Mouse (Mus musculus) intestine, embryonic 15.5 days (tissue): ENCODE results near the gene Ctnnd1. TPM values are rescaled to one million over a fixed set of nuclear protein-coding genes. Genes with fewer than 3 reads are reported as not detected.

Experiments used
- ATAC-seq: fragments of 200-750 bp; cut with Nextera tagmentation; 2 replicates; pipeline ENCODE4 v1.8.0; 2017; ENCODE audit warnings: moderate TSS enrichment, moderate library complexity
- H3K27ac ChIP-seq: fragments of 300-500 bp; sonication (generic); 2 replicates; pipeline ENCODE4 v1.5.1; 2015; ENCODE audit warnings: mild to moderate bottlenecking, inconsistent platforms
- H3K27me3 ChIP-seq: fragments of 300-500 bp; sonication (generic); replicated peaks from 2 replicates; pipeline ENCODE4 v1.6.1; 2015; ENCODE audit warnings: inconsistent platforms
- H3K36me3 ChIP-seq: fragments of 300-500 bp; sonication (generic); 2 replicates; pipeline ENCODE4 v1.6.1; 2015; ENCODE audit warnings: inconsistent platforms
- H3K4me1 ChIP-seq: fragments of 300-500 bp; sonication (generic); replicated peaks from 2 replicates; pipeline ENCODE4 v1.6.1; 2015; ENCODE audit warnings: inconsistent platforms
- H3K4me2 ChIP-seq: fragments of 300-500 bp; sonication (generic); replicated peaks from 2 replicates; pipeline ENCODE4 v1.6.1; 2015; ENCODE audit warnings: mild to moderate bottlenecking, inconsistent platforms
- H3K4me3 ChIP-seq: fragments of 300-500 bp; sonication (generic); replicated peaks from 2 replicates; pipeline ENCODE4 v1.5.1; 2015; ENCODE audit warnings: inconsistent platforms
- H3K9ac ChIP-seq: fragments of 300-500 bp; sonication (generic); 2 replicates; pipeline ENCODE4 v1.6.1; 2015; ENCODE audit warnings: inconsistent platforms
- H3K9me3 ChIP-seq: fragments of 300-500 bp; sonication (generic); 2 replicates; pipeline ENCODE4 v1.6.1; 2016; ENCODE audit warnings: inconsistent platforms
- WGBS: fragments of 180-500 bp; shearing (Covaris S2); methylation state at CpG from one replicate; pipeline ENCODE4 v1.1.7; 2015; 5-methylcytosine and 5-hydroxymethylcytosine counted together
- polyA plus RNA-seq: library from polyadenylated mRNA; unstranded; fragments of >200 nt; fragmentation: Nextera tagmentation; extraction: Ambion mirVana; gene quantifications from 2 replicates; pipeline ENCODE4 v1.2.1, GENCODE M21; 2015

Gene Ctnnd1
- polyA plus RNA-seq, 1 experiment from 2014 or later, result 64.4 TPM

DNA sequence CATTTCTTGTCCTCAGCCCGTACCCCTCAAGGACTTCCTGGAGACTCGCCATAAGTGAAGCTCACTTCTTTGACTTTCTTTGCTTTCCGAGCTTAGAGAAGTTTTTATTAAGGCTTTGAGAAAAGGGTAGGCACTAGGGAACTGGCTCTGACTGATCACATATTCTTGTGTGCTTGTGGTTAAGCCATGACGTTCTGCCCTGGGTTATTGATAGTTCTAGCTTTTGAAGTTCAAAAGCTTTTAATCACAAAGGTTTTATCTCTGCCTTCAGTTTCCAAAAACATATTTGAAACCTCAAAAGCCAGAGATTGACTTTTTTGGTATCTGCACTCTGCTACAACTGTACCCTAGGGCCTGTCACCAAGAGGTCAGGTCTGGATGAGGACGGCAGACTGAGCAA is 68.3 kb downstream of the Ctnnd1 start:
- no peak overlapping the region for H3K4me2 ChIP-seq
- no peak for ATAC-seq
- 83% methylated on average over 5 of the region's 5 CpGs for WGBS

DNA sequence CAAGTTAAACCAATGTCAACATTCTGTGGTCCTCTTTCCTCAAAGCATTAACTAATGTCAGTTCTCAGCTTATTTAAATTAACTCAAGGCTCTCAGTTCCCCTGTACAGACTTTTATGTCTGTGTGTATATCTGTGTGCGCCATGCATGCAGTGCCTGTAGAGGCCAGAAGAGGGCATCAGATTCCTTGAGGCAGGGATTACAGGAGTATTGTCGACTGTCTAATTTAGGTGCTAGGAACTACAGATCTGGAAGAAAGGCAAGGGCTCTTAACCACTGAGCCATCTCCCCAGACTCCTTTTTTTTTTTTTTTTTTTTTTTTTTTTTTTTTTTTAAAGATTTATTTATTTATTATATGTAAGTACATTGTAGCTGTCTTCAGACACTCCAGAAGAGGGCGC is 69.4 kb downstream of the Ctnnd1 start:
- no peaks in the 10 kb centered on the region for H3K9me3 ChIP-seq
- H3K9ac ChIP-seq, result no peak overlapping the region
- no peak overlapping the region for H3K4me2 ChIP-seq
- H3K4me1 ChIP-seq, result no peaks in the 10 kb centered on the region
- 89% methylated on average over 2 of the region's 3 CpGs for WGBS
- no peaks in the 10 kb centered on the region for H3K36me3 ChIP-seq
- H3K27ac ChIP-seq, result no peak overlapping the region
- no peaks in the 10 kb centered on the region for H3K27me3 ChIP-seq
- ATAC-seq, result no peak
- no peak overlapping the region for H3K4me3 ChIP-seq

More for the DNA sequence above, 68.3 kb downstream of the Ctnnd1 start:
- Histone ChIP-seq H3K9me3 (no peaks in the 10 kb centered on the region), H3K9ac (no peak overlapping the region), H3K4me3 (no peak overlapping the region), H3K4me1 (no peaks in the 10 kb centered on the region), H3K27me3 (no peaks in the 10 kb centered on the region), H3K36me3 (peaks cover 2% of the 10 kb centered on the region; the same call in 1 of the 2 replicates), H3K27ac (no peak overlapping the region)

DNA sequence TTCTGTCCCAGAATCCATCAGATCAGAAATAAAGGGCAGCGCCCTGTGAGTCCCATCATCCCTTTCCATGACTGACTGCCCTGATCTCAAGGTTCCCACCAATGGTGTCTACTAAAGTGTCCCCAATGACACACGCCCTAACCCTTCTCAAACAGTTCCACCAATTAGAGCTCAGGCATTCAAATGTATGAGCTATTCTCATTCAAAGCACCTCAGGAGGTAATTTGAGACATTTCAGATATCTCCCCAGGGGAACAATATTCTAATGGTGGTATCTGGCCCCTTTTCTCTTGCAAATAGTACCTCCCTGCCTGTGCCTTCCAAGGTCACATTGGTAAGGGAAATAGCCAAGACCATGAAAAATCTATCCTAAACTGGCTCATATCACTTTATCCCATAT is 71.3 kb downstream of the Ctnnd1 start:
- no peak overlapping the region for H3K4me3 ChIP-seq
- 95% methylated on average over 2 of the region's 2 CpGs for WGBS

DNA sequence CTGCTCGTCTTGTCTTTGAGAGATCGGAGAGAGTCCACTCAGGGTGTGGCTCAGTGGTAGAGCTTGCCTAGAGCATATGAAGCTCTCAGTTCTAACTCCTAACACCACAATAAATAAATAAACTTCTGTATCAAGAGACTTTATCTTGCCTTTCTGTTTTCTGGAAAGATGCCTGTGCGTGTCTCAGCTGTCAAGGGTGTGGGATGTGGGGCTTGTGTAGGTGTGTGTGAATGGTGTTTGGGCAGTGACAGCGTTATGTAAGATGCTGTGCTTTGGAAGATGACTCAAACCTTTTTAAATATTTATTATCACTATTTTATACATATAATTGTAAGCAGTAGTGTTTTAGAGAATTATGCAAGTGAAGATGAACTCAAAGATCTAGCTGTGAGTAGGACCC is 76.4 kb downstream of the Ctnnd1 start:
- no peaks in the 10 kb centered on the region for H3K27me3 ChIP-seq

More for the DNA sequence above, 71.3 kb downstream of the Ctnnd1 start:
- no peak overlapping the region for H3K9ac ChIP-seq
- no peaks in the 10 kb centered on the region for H3K36me3 ChIP-seq
- no peaks in the 10 kb centered on the region for H3K4me1 ChIP-seq
- H3K9me3 ChIP-seq, result no peaks in the 10 kb centered on the region
- H3K27ac ChIP-seq, result no peak overlapping the region
- no peak overlapping the region for H3K4me2 ChIP-seq
- ATAC-seq, result no peak
- no peaks in the 10 kb centered on the region for H3K27me3 ChIP-seq

DNA sequence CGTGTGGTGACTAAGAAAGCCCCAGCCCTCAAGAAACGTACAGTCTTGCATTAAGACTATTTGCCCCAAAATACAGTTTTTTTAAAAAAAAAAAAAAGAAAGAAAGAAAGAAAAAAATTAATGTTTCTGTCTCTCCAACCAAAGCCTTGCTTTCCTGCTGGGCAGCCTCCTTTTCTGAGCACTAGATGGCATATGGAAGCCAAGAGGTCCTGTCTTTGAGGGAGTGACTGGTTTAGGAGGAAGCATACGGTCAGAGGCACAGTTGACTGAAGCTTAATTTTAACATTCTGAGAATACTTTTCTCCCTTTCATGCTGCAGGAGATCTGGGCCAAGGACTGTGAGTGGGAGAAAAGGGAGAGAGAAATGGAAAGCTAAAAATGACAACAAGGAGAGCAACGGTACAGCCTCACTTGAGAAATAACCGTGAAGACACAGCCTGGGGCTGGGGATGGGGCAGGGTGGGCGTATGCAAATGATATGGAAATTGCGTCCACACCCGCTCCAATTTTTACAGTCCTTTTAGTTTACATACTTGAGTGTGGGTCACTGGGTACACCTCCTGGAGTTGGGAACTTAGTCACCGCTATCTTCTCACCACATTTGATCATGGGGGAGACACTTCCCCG is 93.6 kb downstream of the Ctnnd1 start:
- 0 out of 2 replicates have a peak overlapping the region, but pooled peaks have one; percentile 6 for H3K4me3 ChIP-seq
- no peaks in the 10 kb centered on the region for H3K4me1 ChIP-seq
- H3K4me2 ChIP-seq, result peak overlapping the region; percentile 37
- ATAC-seq, result no peak
- no peak overlapping the region for H3K9ac ChIP-seq
- no peak overlapping the region for H3K27ac ChIP-seq
- H3K9me3 ChIP-seq, result no peaks in the 10 kb centered on the region
- no peaks in the 10 kb centered on the region for H3K27me3 ChIP-seq
- H3K36me3 ChIP-seq, result no peaks in the 10 kb centered on the region
- WGBS, result 57% methylated on average over 10 of the region's 10 CpGs

More for the DNA sequence above, 76.4 kb downstream of the Ctnnd1 start:
- no peaks in the 10 kb centered on the region for H3K36me3 ChIP-seq
- WGBS, result 90% methylated on average over 4 of the region's 4 CpGs
- H3K4me2 ChIP-seq, result no peak overlapping the region
- ATAC-seq, result no peak
- no peaks in the 10 kb centered on the region for H3K4me1 ChIP-seq
- no peak overlapping the region for H3K27ac ChIP-seq
- no peaks in the 10 kb centered on the region for H3K9me3 ChIP-seq
- H3K4me3 ChIP-seq, result no peak overlapping the region
- no peak overlapping the region for H3K9ac ChIP-seq

DNA sequence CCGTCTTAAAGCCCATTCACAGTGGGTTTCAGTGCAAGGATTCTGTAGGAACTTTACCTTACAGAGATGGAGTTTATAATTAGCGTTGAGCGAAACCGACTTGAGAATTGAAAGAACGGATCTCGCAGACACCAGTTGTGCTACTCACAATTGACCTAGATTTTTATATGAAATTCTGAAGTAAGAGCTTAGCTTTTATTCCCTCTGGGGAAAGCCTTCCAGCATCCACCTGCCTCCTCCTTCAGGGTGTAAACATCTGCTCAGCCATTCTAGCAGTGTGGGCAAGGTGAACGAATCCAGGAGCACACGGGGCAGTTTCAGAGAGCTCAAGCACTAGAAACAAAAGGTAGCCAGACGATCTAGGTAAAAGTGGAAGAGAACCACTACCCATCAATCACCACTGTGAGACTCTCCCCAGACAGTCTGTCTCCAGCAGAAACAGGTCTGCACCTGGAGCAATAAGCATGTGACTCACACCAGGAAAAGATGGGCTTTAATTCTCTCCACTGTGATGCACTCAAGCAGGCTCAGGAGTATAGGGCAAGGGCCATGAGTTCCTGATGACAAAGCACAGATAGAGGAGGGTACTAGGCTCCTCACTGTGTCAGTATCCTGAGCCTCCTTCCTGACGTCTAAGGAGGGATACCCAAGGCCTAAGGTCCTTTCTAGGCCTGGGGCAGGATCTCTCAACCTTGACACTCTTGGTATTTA is 99.0 kb downstream of the Ctnnd1 start:
- ATAC-seq, result peak; percentile 92

More for the DNA sequence above, 99.0 kb downstream of the Ctnnd1 start:
- no peaks in the 10 kb centered on the region for H3K27me3 ChIP-seq
- WGBS, result 67% methylated on average over 10 of the region's 10 CpGs
- no peak overlapping the region for H3K4me2 ChIP-seq
- H3K4me1 ChIP-seq, result no peaks in the 10 kb centered on the region
- no peaks in the 10 kb centered on the region for H3K36me3 ChIP-seq
- H3K27ac ChIP-seq, result no peak overlapping the region
- H3K4me3 ChIP-seq, result no peak overlapping the region
- H3K9ac ChIP-seq, result no peak overlapping the region
- H3K9me3 ChIP-seq, result no peaks in the 10 kb centered on the region

Other genes with a start within 250 kb of the Ctnnd1 start
- 24.0 and 30.8 TPM in 2 replicates for gene Calcrl, start 225.4 kb downstream of the Ctnnd1 start, polyA plus RNA-seq
- gene Tfpi, start 174.0 kb downstream of the Ctnnd1 start, polyA plus RNA-seq, result 40.9 and 46.9 TPM in 2 replicates
- 0.05 and 0.06 TPM in 2 replicates for gene Btbd18, start 8.3 kb upstream of the Ctnnd1 start, polyA plus RNA-seq
- gene Selenoh, start 20.0 kb upstream of the Ctnnd1 start, polyA plus RNA-seq, result 225 and 234 TPM in 2 replicates
- gene Gm28635, start 27.3 kb upstream of the Ctnnd1 start, polyA plus RNA-seq, result not detected in 2 replicates
- 32.5 and 34.7 TPM in 2 replicates for gene Med19, start 27.6 kb upstream of the Ctnnd1 start, polyA plus RNA-seq
- 140 and 144 TPM in 2 replicates for gene Tmx2, start 28.4 kb upstream of the Ctnnd1 start, polyA plus RNA-seq
- gene Zdhhc5, start 64.4 kb upstream of the Ctnnd1 start, polyA plus RNA-seq, result 24.6 and 26.5 TPM in 2 replicates
- gene Clp1, start 76.6 kb upstream of the Ctnnd1 start, polyA plus RNA-seq, result 26.3 and 26.7 TPM in 2 replicates
- gene Ypel4, start 83.3 kb upstream of the Ctnnd1 start, polyA plus RNA-seq, result 5.1 and 6.0 TPM in 2 replicates
- gene Gm19426, start 92.9 kb upstream of the Ctnnd1 start, polyA plus RNA-seq, result 5.5 and 6.1 TPM in 2 replicates
- gene Serping1, start 124.7 kb upstream of the Ctnnd1 start, polyA plus RNA-seq, result 59.7 and 60.5 TPM in 2 replicates
- gene Ube2l6, start 148.1 kb upstream of the Ctnnd1 start, polyA plus RNA-seq, result 46.5 TPM in 2 replicates
- 0.08 and 0.13 TPM in 2 replicates for gene Smtnl1, start 171.9 kb upstream of the Ctnnd1 start, polyA plus RNA-seq
- gene Timm10, start 176.2 kb upstream of the Ctnnd1 start, polyA plus RNA-seq, result 56.1 and 67.2 TPM in 2 replicates
- gene Slc43a1, start 188.1 kb upstream of the Ctnnd1 start, polyA plus RNA-seq, result 15.0 and 16.3 TPM in 2 replicates
- gene Rtn4rl2, start 235.9 kb upstream of the Ctnnd1 start, polyA plus RNA-seq, result 1.2 and 1.7 TPM in 2 replicates